8 mouse cellular contexts compared by ENCODE assay signal in genomic region chr7:30094646-30095429, GRCm38 (mm10). TPM values are rescaled to one million over a fixed set of nuclear protein-coding genes. Genes with fewer than 3 reads are reported as not detected.
A peak's percentile ranks its signal among the peaks of the same experiment; 100 is the strongest.
DNase-seq lines count a peak whose midpoint lies in the region; ATAC-seq lines count a peak whose summit lies in the region.

TSS of gene Zfp260 (plus strand) at chr7:30094777.

- H3K4me1 ChIP-seq in heart, embryonic 10.5 days, result peaks cover 22% of the 10 kb centered on the region
- peaks cover 15% of the 10 kb centered on the region for H3K4me1 ChIP-seq in kidney, embryonic 15.5 days

- no peaks in the 10 kb centered on the region for H3K27me3 ChIP-seq in heart, embryonic 10.5 days (ENCODE audit: insufficient read depth, poor library complexity, severe bottlenecking)
- no peaks in the 10 kb centered on the region for H3K27me3 ChIP-seq in kidney, embryonic 15.5 days

- H3K9ac ChIP-seq in kidney, embryonic 15.5 days, result peak within 1 kb of the TSS; percentile 74

- WGBS in heart, embryonic 10.5 days, result under 1% methylated on average over 26 of the region's 26 CpGs
- under 1% methylated on average over 26 of the region's 26 CpGs for WGBS in kidney, embryonic 15.5 days

- DNase-seq in B cell, adult 2 months, result peak; percentile 82 to 83
- peak; percentile 98 for DNase-seq in brain, adult 2 months (ENCODE audit: low read depth, low spot score)
- peak; percentile 97 for DNase-seq in heart, embryonic 10.5 days (ENCODE audit: low spot score)
- DNase-seq in liver, result peak; percentile 88
- DNase-seq in spleen, postnatal 4 days (ENCODE audit: low spot score in 2 of 2), result peak; percentile 80 to 90

- H3K36me3 ChIP-seq in heart, embryonic 10.5 days, result peaks cover 25% of the 10 kb centered on the region
- H3K36me3 ChIP-seq in kidney, embryonic 15.5 days, result peaks cover 20% of the 10 kb centered on the region

- H3K4me3 ChIP-seq in heart, embryonic 10.5 days, result peak within 1 kb of the TSS; percentile 81
- peak within 1 kb of the TSS; percentile 74 for H3K4me3 ChIP-seq in kidney, embryonic 15.5 days (replicated peaks)

- ATAC-seq in erythroblast, adult 5-6 weeks (replicated peaks; ENCODE audit: low FRiP score, poor library complexity, severe bottlenecking), result peak; percentile 74
- peak; percentile 85 for ATAC-seq in kidney, embryonic 15.5 days (replicated peaks; ENCODE audit: low FRiP score)
- peak; percentile 71 for ATAC-seq in monocyte, adult 5-6 weeks (replicated peaks; ENCODE audit: insufficient number of reproducible peaks, low FRiP score, low TSS enrichment, poor library complexity, severe bottlenecking)

- H3K27ac ChIP-seq in heart, embryonic 10.5 days, result peak within 1 kb of the TSS; percentile 97
- peak within 1 kb of the TSS; percentile 98 for H3K27ac ChIP-seq in kidney, embryonic 15.5 days

- no peaks in the 10 kb centered on the region for H3K9me3 ChIP-seq in heart, embryonic 10.5 days
- H3K9me3 ChIP-seq in kidney, embryonic 15.5 days (replicated peaks), result no peaks in the 10 kb centered on the region

- peak within 1 kb of the TSS; percentile 60 for H3K4me2 ChIP-seq in kidney, embryonic 15.5 days

RNA-seq across cellular contexts. Expression of gene Zfp260, which starts in this region (rescaled TPM):
- 12.7 and 14.6 TPM in 2 replicates for total RNA-seq in erythroblast, adult 5-6 weeks (2015; ENCODE audit: low replicate concordance)
- 4.5 and 10.7 TPM in 2 replicates for total RNA-seq in erythroblast, adult 5-6 weeks (2017; ENCODE audit: low replicate concordance)
- polyA plus RNA-seq in heart, embryonic 10.5 days (2016; fragmentation: Nextera tagmentation; extraction: Ambion mirVana), result 79.8 and 91.7 TPM in 2 replicates
- 109 and 114 TPM in 2 replicates for polyA plus RNA-seq in kidney, embryonic 15.5 days (2015; fragmentation: Nextera tagmentation; extraction: Ambion mirVana)
- 12.9 to 53.8 TPM (median 19.3 TPM) in 3 replicates for total RNA-seq in monocyte, adult 5-6 weeks (2017)

Comparison
In these comparisons a context has a peak if more than half of its experiments do, and no peak if none do; other contexts are left out.
1. Peak in every context shown above with its lines: DNase-seq, ATAC-seq, H3K4me3 ChIP-seq and H3K27ac ChIP-seq.